Mouse (Mus musculus): ENCODE data around the gene Rbfox1. TPM values are rescaled to one million over a fixed set of nuclear protein-coding genes. Genes with fewer than 3 reads are reported as not detected.

Gene Rbfox1
- polyA plus RNA-seq, 1 experiment: 0.22 TPM

GRCm38 (mm10) chr16:6503573-6504331 is 618.6 kb downstream of the Rbfox1 start:
- no peaks in the 10 kb centered on the region for H3K27me3 ChIP-seq (ENCODE audit: control insufficient read depth, insufficient read depth, insufficient read length)
- no peaks in the 10 kb centered on the region for H3K36me3 ChIP-seq (ENCODE audit: control insufficient read depth, insufficient read depth)
- no peak for TF ChIP-seq MAX (IDR thresholded peaks at IDR 0.05)
- TF ChIP-seq CTCF (IDR thresholded peaks at IDR 0.05; ENCODE audit: control insufficient read depth, insufficient read depth, insufficient read length): no peak
- TF ChIP-seq MYOD1 (IDR thresholded peaks at IDR 0.05; ENCODE audit: control insufficient read depth, insufficient read length, low read depth): no peak
- no peak for TF ChIP-seq MYOG (IDR thresholded peaks at IDR 0.05; ENCODE audit: control insufficient read depth, extremely low read depth, insufficient read length)
- TF ChIP-seq FOSL1 (IDR thresholded peaks at IDR 0.05; ENCODE audit: insufficient read depth, low read length, poor library complexity, severe bottlenecking): no peak
- TF ChIP-seq USF1 (IDR thresholded peaks at IDR 0.05; ENCODE audit: low read depth): no peak
- no peak for TF ChIP-seq CEBPB (IDR thresholded peaks at IDR 0.05; ENCODE audit: low read depth)
- H3ac ChIP-seq (ENCODE audit: control insufficient read depth, insufficient read length, low read depth): no peak overlapping the region
- H3K79me2 ChIP-seq (ENCODE audit: control insufficient read depth, insufficient read depth): no peaks in the 10 kb centered on the region
- no peak overlapping the region for H3K4me3 ChIP-seq (ENCODE audit: insufficient read depth, poor library complexity, severe bottlenecking)
- no peaks in the 10 kb centered on the region for H3K79me3 ChIP-seq (ENCODE audit: low read depth)

- Histone ChIP-seq H3K79me2 (ENCODE audit: control insufficient read depth, insufficient read depth) (no peaks in the 10 kb centered on the region), H3K27me3 (ENCODE audit: control insufficient read depth, insufficient read depth, insufficient read length) (no peaks in the 10 kb centered on the region), H3K79me3 (ENCODE audit: low read depth) (no peaks in the 10 kb centered on the region), H3ac (ENCODE audit: control insufficient read depth, insufficient read length, low read depth) (no peak overlapping the region), H3K4me3 (ENCODE audit: insufficient read depth, poor library complexity, severe bottlenecking) (no peak overlapping the region), H3K36me3 (ENCODE audit: control insufficient read depth, insufficient read depth) (no peaks in the 10 kb centered on the region)
- TF ChIP-seq CTCF (IDR thresholded peaks at IDR 0.05; ENCODE audit: control insufficient read depth, insufficient read depth, insufficient read length) (no peak), MYOG (IDR thresholded peaks at IDR 0.05; ENCODE audit: control insufficient read depth, extremely low read depth, insufficient read length) (no peak), MAX (IDR thresholded peaks at IDR 0.05) (no peak), USF1 (IDR thresholded peaks at IDR 0.05; ENCODE audit: low read depth) (no peak), MYOD1 (IDR thresholded peaks at IDR 0.05; ENCODE audit: control insufficient read depth, insufficient read length, low read depth) (no peak), CEBPB (IDR thresholded peaks at IDR 0.05; ENCODE audit: low read depth) (no peak), FOSL1 (IDR thresholded peaks at IDR 0.05; ENCODE audit: insufficient read depth, low read length, poor library complexity, severe bottlenecking) (no peak)
Observed at GRCm38 (mm10) chr16:6508924-6509323, 623.8 kb downstream of the Rbfox1 start.

GRCm38 (mm10) chr16:6519474-6519873 is 634.3 kb downstream of the Rbfox1 start:
- no peaks in the 10 kb centered on the region for H3K79me3 ChIP-seq (ENCODE audit: low read depth)
- H3ac ChIP-seq (ENCODE audit: control insufficient read depth, insufficient read length, low read depth): no peak overlapping the region
- TF ChIP-seq MYOD1 (IDR thresholded peaks at IDR 0.05; ENCODE audit: control insufficient read depth, insufficient read length, low read depth) (no peak), MYOG (IDR thresholded peaks at IDR 0.05; ENCODE audit: control insufficient read depth, extremely low read depth, insufficient read length) (no peak), CEBPB (IDR thresholded peaks at IDR 0.05; ENCODE audit: low read depth) (no peak), CTCF (IDR thresholded peaks at IDR 0.05; ENCODE audit: control insufficient read depth, insufficient read depth, insufficient read length) (no peak), MAX (IDR thresholded peaks at IDR 0.05) (no peak), USF1 (IDR thresholded peaks at IDR 0.05; ENCODE audit: low read depth) (no peak), FOSL1 (IDR thresholded peaks at IDR 0.05; ENCODE audit: insufficient read depth, low read length, poor library complexity, severe bottlenecking) (no peak)
- no peak overlapping the region for H3K4me3 ChIP-seq (ENCODE audit: insufficient read depth, poor library complexity, severe bottlenecking)
- no peaks in the 10 kb centered on the region for H3K27me3 ChIP-seq (ENCODE audit: control insufficient read depth, insufficient read depth, insufficient read length)
- no peaks in the 10 kb centered on the region for H3K36me3 ChIP-seq (ENCODE audit: control insufficient read depth, insufficient read depth)
- no peaks in the 10 kb centered on the region for H3K79me2 ChIP-seq (ENCODE audit: control insufficient read depth, insufficient read depth)

- Histone ChIP-seq H3K27me3 (ENCODE audit: control insufficient read depth, insufficient read depth, insufficient read length) (no peaks in the 10 kb centered on the region), H3K79me3 (ENCODE audit: low read depth) (no peaks in the 10 kb centered on the region), H3K79me2 (ENCODE audit: control insufficient read depth, insufficient read depth) (no peaks in the 10 kb centered on the region), H3K4me3 (ENCODE audit: insufficient read depth, poor library complexity, severe bottlenecking) (no peak overlapping the region), H3ac (ENCODE audit: control insufficient read depth, insufficient read length, low read depth) (no peak overlapping the region), H3K36me3 (ENCODE audit: control insufficient read depth, insufficient read depth) (no peaks in the 10 kb centered on the region)
- TF ChIP-seq MYOD1 (IDR thresholded peaks at IDR 0.05; ENCODE audit: control insufficient read depth, insufficient read length, low read depth): no peak
- TF ChIP-seq MAX (IDR thresholded peaks at IDR 0.05): no peak
- TF ChIP-seq FOSL1 (IDR thresholded peaks at IDR 0.05; ENCODE audit: insufficient read depth, low read length, poor library complexity, severe bottlenecking): no peak
- no peak for TF ChIP-seq MYOG (IDR thresholded peaks at IDR 0.05; ENCODE audit: control insufficient read depth, extremely low read depth, insufficient read length)
- no peak for TF ChIP-seq CTCF (IDR thresholded peaks at IDR 0.05; ENCODE audit: control insufficient read depth, insufficient read depth, insufficient read length)
- TF ChIP-seq USF1 (IDR thresholded peaks at IDR 0.05; ENCODE audit: low read depth): no peak
- no peak for TF ChIP-seq CEBPB (IDR thresholded peaks at IDR 0.05; ENCODE audit: low read depth)
Observed at GRCm38 (mm10) chr16:6525507-6526170, 640.5 kb downstream of the Rbfox1 start.

- no peaks in the 10 kb centered on the region for H3K79me2 ChIP-seq (ENCODE audit: control insufficient read depth, insufficient read depth)
- no peaks in the 10 kb centered on the region for H3K27me3 ChIP-seq (ENCODE audit: control insufficient read depth, insufficient read depth, insufficient read length)
- TF ChIP-seq MYOD1 (IDR thresholded peaks at IDR 0.05; ENCODE audit: control insufficient read depth, insufficient read length, low read depth): no peak
- no peak for TF ChIP-seq USF1 (IDR thresholded peaks at IDR 0.05; ENCODE audit: low read depth)
- TF ChIP-seq MYOG (IDR thresholded peaks at IDR 0.05; ENCODE audit: control insufficient read depth, extremely low read depth, insufficient read length): no peak
- no peak for TF ChIP-seq CTCF (IDR thresholded peaks at IDR 0.05; ENCODE audit: control insufficient read depth, insufficient read depth, insufficient read length)
- TF ChIP-seq MAX (IDR thresholded peaks at IDR 0.05): no peak
- no peak for TF ChIP-seq CEBPB (IDR thresholded peaks at IDR 0.05; ENCODE audit: low read depth)
- TF ChIP-seq FOSL1 (IDR thresholded peaks at IDR 0.05; ENCODE audit: insufficient read depth, low read length, poor library complexity, severe bottlenecking): no peak
- H3K36me3 ChIP-seq (ENCODE audit: control insufficient read depth, insufficient read depth): no peaks in the 10 kb centered on the region
- H3ac ChIP-seq (ENCODE audit: control insufficient read depth, insufficient read length, low read depth): no peak overlapping the region
- H3K79me3 ChIP-seq (ENCODE audit: low read depth): no peaks in the 10 kb centered on the region
- no peak overlapping the region for H3K4me3 ChIP-seq (ENCODE audit: insufficient read depth, poor library complexity, severe bottlenecking)
Observed at GRCm38 (mm10) chr16:6531459-6531858, 646.3 kb downstream of the Rbfox1 start.

All from C2C12 (cell line).